Mouse (Mus musculus) E14TG2a.4 (cell line): ENCODE results near the gene Arl5b.

Source experiments
- CTCF ChIP-seq: conservative IDR thresholded peaks from 2 replicates; pipeline ENCODE4 v1.5.1; 2014; ENCODE audit warnings: low read length
- NANOG ChIP-seq: IDR thresholded peaks from 2 replicates; pipeline ENCODE4 v1.6.1; 2014; ENCODE audit warnings: borderline replicate concordance, low read length, mixed read lengths
- POU5F1 ChIP-seq: IDR thresholded peaks from 2 replicates; pipeline ENCODE4 v1.6.1; 2014; ENCODE audit warnings: low read length, borderline replicate concordance

DNA sequence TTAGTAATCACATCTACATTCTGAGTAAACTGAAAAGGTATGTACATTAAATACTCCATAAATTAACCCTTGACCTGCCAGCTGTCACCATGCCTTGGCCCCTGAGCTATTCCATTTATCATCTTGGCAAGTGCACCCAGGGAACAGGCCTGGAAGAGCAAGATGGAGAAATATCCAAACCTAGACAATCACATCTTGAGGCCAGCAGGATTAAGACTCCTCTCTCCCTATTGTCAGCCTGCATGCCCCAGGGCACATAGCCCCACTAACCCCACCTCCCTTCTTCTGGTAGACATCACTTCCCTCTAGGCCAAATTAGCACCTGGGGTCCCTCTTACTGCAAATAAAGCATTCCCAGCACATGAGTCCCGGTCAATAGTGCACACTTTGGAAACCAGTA, 21.4 kb upstream of the Arl5b start:
- TF ChIP-seq CTCF (no peak), POU5F1 (no peak), NANOG (no peak)
